Mouse (Mus musculus) brown adipose tissue, adult 24 weeks (tissue): Measurements from ENCODE around the gene Obox3. TPM values are rescaled to one million over a fixed set of nuclear protein-coding genes. Genes with fewer than 3 reads are reported as not detected.
"Not testable (repeated sequence)": the region's sequence is repeated elsewhere in the genome, so short reads cannot be mapped to it uniquely, and the experiment has no call there.

ENCODE experiments used
- H3K27ac ChIP-seq: fragments of 200-500 bp; replicated peaks from 2 replicates; pipeline ENCODE4 v1.5.1; 2012; ENCODE audit warnings: low read depth, mild to moderate bottlenecking, low read length
- H3K4me1 ChIP-seq: fragments of 200-500 bp; 2 replicates; pipeline ENCODE4 v1.6.1; 2012; ENCODE audit warnings: low read length, mixed read lengths; ENCODE audit not compliant: control insufficient read depth, insufficient read depth, insufficient read length
- H3K4me3 ChIP-seq: fragments of 200-500 bp; 2 replicates; pipeline ENCODE4 v1.5.1; 2012; ENCODE audit warnings: low read depth, mild to moderate bottlenecking, low read length, moderate library complexity; ENCODE audit not compliant: insufficient read depth
- polyA plus RNA-seq: library from polyadenylated mRNA; stranded (reverse); fragments of >200 nt; gene quantifications from 2 replicates; pipeline ENCODE4 v1.2.4, GENCODE M21; 2012; ENCODE audit not compliant: missing spikeins, insufficient read depth, insufficient read length

The Obox3 gene
- not detected in 2 replicates for polyA plus RNA-seq

GRCm38 (mm10) chr7:15639802-15640201, at the start of gene Obox3:
Gene Obox3, minus strand, starts transcription at chr7:15639902.
- not testable (repeated sequence) for H3K27ac ChIP-seq, H3K4me1 ChIP-seq, H3K4me3 ChIP-seq

- not testable (repeated sequence) for H3K4me3 ChIP-seq, H3K4me1 ChIP-seq, H3K27ac ChIP-seq
Measured at GRCm38 (mm10) chr7:15509411-15509810, 130.3 kb downstream of the Obox3 start.

Other genes starting within 250 kb of the Obox3 start
- gene Obox5, start 110.2 kb upstream of the Obox3 start, polyA plus RNA-seq: not detected in 2 replicates
- not detected in 2 replicates for gene Obox6, start 199.8 kb upstream of the Obox3 start, polyA plus RNA-seq
- gene Crx, start 240.1 kb upstream of the Obox3 start, polyA plus RNA-seq: not detected in 2 replicates
- gene Crxos, start 242.7 kb upstream of the Obox3 start, polyA plus RNA-seq: not detected in 2 replicates